Mouse (Mus musculus) cortical plate, adult 2 months (tissue): ENCODE measurements around the gene B3gnt2.

Source experiments
- CTCF ChIP-seq: fragments of 200-500 bp; IDR thresholded peaks from 2 replicates; pipeline ENCODE4 v1.5.1; 2011; ENCODE audit warnings: mild to moderate bottlenecking, control low read depth, low read length; ENCODE audit not compliant: insufficient read depth; ENCODE audit errors: extremely low read depth
- POLR2A ChIP-seq: fragments of 200-500 bp; IDR thresholded peaks from 2 replicates; pipeline ENCODE4 v1.6.1; 2011; ENCODE audit warnings: mild to moderate bottlenecking, low read length, control low read depth; ENCODE audit not compliant: insufficient read depth; ENCODE audit errors: extremely low read depth

GRCm38 (mm10) chr11:22736521-22737225 lies 124.1 kb downstream of the B3gnt2 start:
- no peak for TF ChIP-seq CTCF
- TF ChIP-seq POLR2A = no peak
